Mouse (Mus musculus) E14TG2a.4 (cell line): ENCODE measurements around the gene Bbs10.

Experiments
- CTCF ChIP-seq: conservative IDR thresholded peaks from 2 replicates; pipeline ENCODE4 v1.5.1; 2014; ENCODE audit warnings: low read length
- NANOG ChIP-seq: IDR thresholded peaks from 2 replicates; pipeline ENCODE4 v1.6.1; 2014; ENCODE audit warnings: borderline replicate concordance, low read length, mixed read lengths
- POU5F1 ChIP-seq: IDR thresholded peaks from 2 replicates; pipeline ENCODE4 v1.6.1; 2014; ENCODE audit warnings: low read length, borderline replicate concordance

- no peak for TF ChIP-seq CTCF
- TF ChIP-seq POU5F1, result no peak
- no peak for TF ChIP-seq NANOG
Measured at GRCm38 (mm10) chr10:111301041-111301440, 2.6 kb downstream of the Bbs10 start.
